Mouse (Mus musculus) liver, adult 2 months (tissue): ENCODE data around the gene Nf1.

Experiments
- CTCF ChIP-seq: fragments of 200-500 bp; IDR thresholded peaks from 2 replicates; pipeline ENCODE4 v1.5.1; 2011; ENCODE audit warnings: low read depth, low read length, control low read depth
- POLR2A ChIP-seq: fragments of 200-500 bp; IDR thresholded peaks from 2 replicates; pipeline ENCODE4 v1.6.1; 2011; ENCODE audit warnings: low read length, control low read depth; ENCODE audit not compliant: insufficient read depth; ENCODE audit errors: extremely low read depth

DNA sequence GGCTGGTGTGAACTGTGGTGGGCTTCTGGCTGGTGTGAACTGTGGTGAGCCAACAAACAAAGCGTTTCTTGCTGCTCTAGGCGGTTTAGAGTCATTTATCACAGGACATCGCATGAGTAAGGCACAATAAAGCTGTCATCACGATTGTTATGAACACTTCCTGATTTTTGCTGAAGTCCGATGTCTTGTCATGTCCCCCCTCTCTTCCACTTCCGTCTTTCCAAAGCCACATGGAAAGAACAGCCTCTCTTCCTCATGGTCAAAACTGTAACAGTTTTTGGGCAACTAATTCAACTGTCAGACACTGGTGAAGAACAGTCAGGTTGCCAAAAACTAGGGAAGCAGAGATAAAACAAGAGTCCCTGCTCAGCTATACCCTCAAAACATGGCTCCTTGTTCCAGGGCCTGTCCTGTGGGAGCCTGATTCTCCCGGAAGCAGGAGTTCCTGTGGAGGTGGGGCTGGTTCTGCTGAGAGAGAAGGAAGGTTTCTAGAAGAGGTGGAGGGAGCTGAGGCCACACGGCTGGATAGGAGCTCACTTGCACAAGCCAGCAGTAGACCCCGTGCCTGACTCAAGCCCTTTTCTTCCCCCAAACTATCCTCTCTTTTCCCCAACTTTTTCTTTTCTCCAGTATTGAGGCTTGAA is 33.7 kb upstream of the Nf1 start:
- TF ChIP-seq POLR2A (no peak), CTCF (no peak)
